Mouse (Mus musculus): ENCODE results near the gene Eid2b. TPM values are rescaled to one million over a fixed set of nuclear protein-coding genes. Genes with fewer than 3 reads are reported as not detected.
"Not testable (repeated sequence)": the region's sequence is repeated elsewhere in the genome, so short reads cannot be mapped to it uniquely, and the experiment has no call there.

Gene Eid2b
- 6.3 and 8.1 TPM in 2 replicates for polyA plus RNA-seq (2014; fragmentation: Nextera tagmentation; extraction: Ambion mirVana)

DNA sequence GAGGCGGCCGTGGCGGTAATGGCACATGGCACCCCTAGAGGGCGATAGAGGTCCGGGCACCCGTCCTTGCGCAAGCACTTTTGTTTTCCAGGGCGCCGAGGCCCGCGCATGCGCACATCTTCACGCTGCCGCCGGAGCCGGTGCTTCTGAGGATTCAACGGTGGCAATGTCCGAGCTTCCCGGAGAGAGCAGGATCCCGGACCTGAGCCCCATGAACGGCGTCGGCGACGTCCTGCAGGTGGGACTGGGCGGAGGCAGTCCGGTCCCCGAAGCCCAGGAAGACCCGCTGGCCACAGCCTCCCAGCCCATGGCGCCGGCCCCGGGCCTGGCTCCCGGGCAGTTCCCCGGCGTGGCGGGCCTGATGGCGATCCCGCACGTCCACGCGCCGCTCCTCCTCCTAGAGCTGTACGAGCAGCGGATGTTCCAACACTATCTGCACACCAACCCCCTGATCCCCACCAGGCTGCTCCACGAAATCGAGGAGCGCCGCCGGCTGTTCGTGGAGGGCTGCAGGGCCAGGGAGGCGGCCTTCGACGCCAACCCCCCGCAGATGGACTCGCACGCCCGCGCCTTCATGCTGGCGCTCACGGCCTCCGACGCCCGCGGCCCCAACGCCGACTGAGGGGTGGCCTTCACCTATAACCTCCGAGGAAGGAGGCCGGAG is at the start of gene Eid2b:
Eid2b (plus strand) TSS at position 125 of the 664 bp plus-strand sequence.
- Histone ChIP-seq H3K4me2 (peak within 1 kb of the TSS; percentile 93), H3K27me3 (ENCODE audit: control insufficient read depth, insufficient read depth, low read length) (no peaks in the 10 kb centered on the region), H3K9ac (ENCODE audit: low read depth, low read length) (peak within 1 kb of the TSS; percentile 90), H3K4me1 (ENCODE audit: control insufficient read depth, insufficient read depth, low read length) (no peaks in the 10 kb centered on the region), H3K9me3 (replicated peaks; ENCODE audit: control insufficient read depth, low read length) (no peaks in the 10 kb centered on the region), H3K36me3 (ENCODE audit: control insufficient read depth, insufficient read depth, low read length) (no peaks in the 10 kb centered on the region), H3K27ac (ENCODE audit: low read depth, low read length) (peak within 1 kb of the TSS; percentile 47; the same call in 1 of the 2 replicates), H3K4me3 (ENCODE audit: low read depth, low read length) (peak within 1 kb of the TSS; percentile 69)
- WGBS (ENCODE audit: insufficient replicate concordance) = 4% methylated on average over 68 of the region's 68 CpGs
- ATAC-seq (replicated peaks; ENCODE audit: insufficient number of reproducible peaks, low FRiP score, low TSS enrichment) = peak; percentile 56

- WGBS (ENCODE audit: insufficient replicate concordance) = 71% methylated on average over 2 of the region's 2 CpGs
- H3K4me3 ChIP-seq (ENCODE audit: low read depth, low read length); H3K9me3 ChIP-seq (replicated peaks; ENCODE audit: control insufficient read depth, low read length); ATAC-seq (replicated peaks; ENCODE audit: insufficient number of reproducible peaks, low FRiP score, low TSS enrichment); H3K4me1 ChIP-seq (ENCODE audit: control insufficient read depth, insufficient read depth, low read length); H3K9ac ChIP-seq (ENCODE audit: low read depth, low read length); H3K4me2 ChIP-seq; H3K36me3 ChIP-seq (ENCODE audit: control insufficient read depth, insufficient read depth, low read length); H3K27me3 ChIP-seq (ENCODE audit: control insufficient read depth, insufficient read depth, low read length); H3K27ac ChIP-seq (ENCODE audit: low read depth, low read length): not testable (repeated sequence)
Measured at GRCm38 (mm10) chr7:28243943-28244342, 33.6 kb upstream of the Eid2b start.

DNA sequence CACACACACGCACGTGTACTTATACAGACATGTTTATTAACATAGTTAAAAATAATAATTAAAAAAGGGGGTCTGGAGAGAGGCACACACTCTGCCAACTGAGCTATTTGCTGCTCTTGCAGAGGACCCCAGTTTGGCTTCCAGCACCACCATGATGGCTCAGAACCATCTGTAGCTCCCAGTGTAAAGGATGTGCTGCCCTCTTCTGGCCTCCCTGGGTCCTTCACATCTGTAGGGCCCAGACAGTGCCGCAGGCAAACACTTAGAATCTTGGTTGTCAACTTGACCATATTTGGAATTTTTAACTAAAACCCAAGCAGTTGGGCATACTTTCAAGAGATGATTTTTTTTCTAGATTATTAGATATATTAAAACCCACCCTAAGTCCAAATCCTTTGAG is 28.6 kb upstream of the Eid2b start:
- Histone ChIP-seq H3K4me2 (no peak overlapping the region), H3K27ac (ENCODE audit: low read depth, low read length) (no peak overlapping the region), H3K9me3 (replicated peaks; ENCODE audit: control insufficient read depth, low read length) (0 out of 2 replicates have a peak, but pooled peaks cover 2% of the 10 kb centered on the region), H3K36me3 (ENCODE audit: control insufficient read depth, insufficient read depth, low read length) (no peaks in the 10 kb centered on the region), H3K4me1 (ENCODE audit: control insufficient read depth, insufficient read depth, low read length) (no peaks in the 10 kb centered on the region), H3K4me3 (ENCODE audit: low read depth, low read length) (no peak overlapping the region), H3K27me3 (ENCODE audit: control insufficient read depth, insufficient read depth, low read length) (no peaks in the 10 kb centered on the region), H3K9ac (ENCODE audit: low read depth, low read length) (no peak overlapping the region)
- ATAC-seq (replicated peaks; ENCODE audit: insufficient number of reproducible peaks, low FRiP score, low TSS enrichment) = no peak
- WGBS (ENCODE audit: insufficient replicate concordance) = 82% methylated on average over 3 of the region's 3 CpGs

DNA sequence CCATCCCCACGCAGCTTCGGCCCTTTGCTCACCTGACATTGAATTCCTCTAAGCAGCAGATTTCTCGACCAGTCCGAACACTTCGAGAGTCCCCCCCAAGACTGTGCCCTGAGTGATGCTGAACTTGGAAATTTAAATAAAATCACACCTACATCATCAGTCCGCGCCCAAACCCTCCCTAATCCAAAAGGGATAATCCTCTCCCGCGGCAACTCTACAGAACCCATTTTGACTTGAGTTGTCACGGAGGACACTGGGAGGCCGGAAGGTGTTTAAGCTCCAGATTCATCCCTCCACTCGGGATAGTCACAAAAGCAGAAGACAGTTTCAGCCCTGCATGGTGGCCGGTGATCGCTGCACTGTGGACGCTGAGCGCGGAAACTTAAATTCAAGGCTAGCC is 25.6 kb upstream of the Eid2b start:
- Histone ChIP-seq H3K4me3 (ENCODE audit: low read depth, low read length) (no peak overlapping the region), H3K9ac (ENCODE audit: low read depth, low read length) (no peak overlapping the region), H3K27ac (ENCODE audit: low read depth, low read length) (no peak overlapping the region), H3K9me3 (replicated peaks; ENCODE audit: control insufficient read depth, low read length) (peaks cover 6% of the 10 kb centered on the region; the same call in 1 of the 2 replicates), H3K27me3 (ENCODE audit: control insufficient read depth, insufficient read depth, low read length) (no peaks in the 10 kb centered on the region), H3K4me1 (ENCODE audit: control insufficient read depth, insufficient read depth, low read length) (no peaks in the 10 kb centered on the region), H3K4me2 (no peak overlapping the region), H3K36me3 (ENCODE audit: control insufficient read depth, insufficient read depth, low read length) (no peaks in the 10 kb centered on the region)
- ATAC-seq (replicated peaks; ENCODE audit: insufficient number of reproducible peaks, low FRiP score, low TSS enrichment) = no peak
- 85% methylated on average over 17 of the region's 17 CpGs for WGBS (ENCODE audit: insufficient replicate concordance)

- peaks cover 4% of the 10 kb centered on the region; the same call in 1 of the 2 replicates for H3K9me3 ChIP-seq (replicated peaks; ENCODE audit: control insufficient read depth, low read length)
- no peaks in the 10 kb centered on the region for H3K36me3 ChIP-seq (ENCODE audit: control insufficient read depth, insufficient read depth, low read length)
- H3K4me1 ChIP-seq (ENCODE audit: control insufficient read depth, insufficient read depth, low read length) = no peaks in the 10 kb centered on the region
- no peak overlapping the region for H3K4me3 ChIP-seq (ENCODE audit: low read depth, low read length)
- no peak for ATAC-seq (replicated peaks; ENCODE audit: insufficient number of reproducible peaks, low FRiP score, low TSS enrichment)
- H3K27ac ChIP-seq (ENCODE audit: low read depth, low read length) = no peak overlapping the region
- H3K9ac ChIP-seq (ENCODE audit: low read depth, low read length) = no peak overlapping the region
- no peak overlapping the region for H3K4me2 ChIP-seq
- no peaks in the 10 kb centered on the region for H3K27me3 ChIP-seq (ENCODE audit: control insufficient read depth, insufficient read depth, low read length)
- WGBS (ENCODE audit: insufficient replicate concordance) = 76% methylated on average over 6 of the region's 6 CpGs
Measured at GRCm38 (mm10) chr7:28254591-28254990, 22.9 kb upstream of the Eid2b start.

DNA sequence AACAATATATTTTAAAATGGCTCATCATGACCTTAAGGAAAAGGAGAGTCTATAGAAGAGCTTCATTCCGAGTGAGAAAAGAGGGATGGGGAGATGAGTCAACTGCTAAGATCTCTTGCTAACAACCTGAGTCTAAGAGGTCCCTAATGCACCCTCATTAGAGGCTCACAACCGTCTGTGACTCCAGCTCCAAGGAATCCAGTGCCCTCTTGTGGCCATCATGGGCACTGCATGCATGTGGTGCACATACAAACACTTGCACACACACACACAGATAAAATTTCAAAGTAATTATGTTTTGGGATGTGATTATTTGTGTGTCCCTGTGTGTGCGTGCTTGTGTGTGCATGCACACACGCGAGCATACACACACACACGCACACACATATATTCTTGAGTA is 22.1 kb upstream of the Eid2b start:
- Histone ChIP-seq H3K4me1 (ENCODE audit: control insufficient read depth, insufficient read depth, low read length) (no peaks in the 10 kb centered on the region), H3K27ac (ENCODE audit: low read depth, low read length) (no peak overlapping the region), H3K27me3 (ENCODE audit: control insufficient read depth, insufficient read depth, low read length) (no peaks in the 10 kb centered on the region), H3K9ac (ENCODE audit: low read depth, low read length) (no peak overlapping the region), H3K36me3 (ENCODE audit: control insufficient read depth, insufficient read depth, low read length) (no peaks in the 10 kb centered on the region), H3K9me3 (replicated peaks; ENCODE audit: control insufficient read depth, low read length) (peaks cover 4% of the 10 kb centered on the region; the same call in 1 of the 2 replicates), H3K4me2 (no peak overlapping the region), H3K4me3 (ENCODE audit: low read depth, low read length) (no peak overlapping the region)
- no peak for ATAC-seq (replicated peaks; ENCODE audit: insufficient number of reproducible peaks, low FRiP score, low TSS enrichment)
- WGBS (ENCODE audit: insufficient replicate concordance) = 77% methylated on average over 6 of the region's 6 CpGs

DNA sequence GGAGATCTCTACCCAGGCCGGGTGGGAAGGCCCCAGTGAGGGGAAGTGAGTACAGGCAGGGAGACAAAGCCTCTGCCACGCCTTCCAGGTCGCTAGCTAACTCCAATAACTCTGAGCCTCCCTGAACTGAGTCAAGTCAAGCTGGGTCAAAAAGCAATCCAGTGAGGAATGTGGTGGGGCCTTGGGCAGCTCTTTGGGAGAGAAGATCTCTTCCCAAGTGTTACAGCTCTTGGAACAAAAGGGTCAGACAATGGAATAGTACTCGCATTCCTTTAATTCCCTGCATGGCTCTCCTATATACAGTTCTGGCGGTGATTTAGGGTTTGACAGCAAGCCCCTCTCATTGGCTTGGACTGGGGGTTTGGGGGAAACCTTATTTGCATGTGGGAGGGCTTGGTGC is 14.7 kb upstream of the Eid2b start:
- Histone ChIP-seq H3K27me3 (ENCODE audit: control insufficient read depth, insufficient read depth, low read length) (no peaks in the 10 kb centered on the region), H3K9me3 (replicated peaks; ENCODE audit: control insufficient read depth, low read length) (no peaks in the 10 kb centered on the region), H3K27ac (ENCODE audit: low read depth, low read length) (no peak overlapping the region), H3K4me3 (ENCODE audit: low read depth, low read length) (no peak overlapping the region), H3K36me3 (ENCODE audit: control insufficient read depth, insufficient read depth, low read length) (no peaks in the 10 kb centered on the region), H3K9ac (ENCODE audit: low read depth, low read length) (no peak overlapping the region), H3K4me2 (no peak overlapping the region), H3K4me1 (ENCODE audit: control insufficient read depth, insufficient read depth, low read length) (no peaks in the 10 kb centered on the region)
- no peak for ATAC-seq (replicated peaks; ENCODE audit: insufficient number of reproducible peaks, low FRiP score, low TSS enrichment)
- 44% methylated on average over 5 of the region's 5 CpGs for WGBS (ENCODE audit: insufficient replicate concordance)

GRCm38 (mm10) chr7:28263786-28264185 is 13.8 kb upstream of the Eid2b start:
- no peak overlapping the region for H3K4me2 ChIP-seq
- no peak overlapping the region for H3K4me3 ChIP-seq (ENCODE audit: low read depth, low read length)
- no peak for ATAC-seq (replicated peaks; ENCODE audit: insufficient number of reproducible peaks, low FRiP score, low TSS enrichment)
- H3K4me1 ChIP-seq (ENCODE audit: control insufficient read depth, insufficient read depth, low read length) = peaks cover 4% of the 10 kb centered on the region; the same call in 1 of the 2 replicates
- no peak overlapping the region for H3K9ac ChIP-seq (ENCODE audit: low read depth, low read length)
- 5% methylated on average over 15 of the region's 15 CpGs for WGBS (ENCODE audit: insufficient replicate concordance)
- H3K9me3 ChIP-seq (replicated peaks; ENCODE audit: control insufficient read depth, low read length) = no peaks in the 10 kb centered on the region
- H3K27me3 ChIP-seq (ENCODE audit: control insufficient read depth, insufficient read depth, low read length) = no peaks in the 10 kb centered on the region
- H3K27ac ChIP-seq (ENCODE audit: low read depth, low read length) = no peak overlapping the region
- no peaks in the 10 kb centered on the region for H3K36me3 ChIP-seq (ENCODE audit: control insufficient read depth, insufficient read depth, low read length)

DNA sequence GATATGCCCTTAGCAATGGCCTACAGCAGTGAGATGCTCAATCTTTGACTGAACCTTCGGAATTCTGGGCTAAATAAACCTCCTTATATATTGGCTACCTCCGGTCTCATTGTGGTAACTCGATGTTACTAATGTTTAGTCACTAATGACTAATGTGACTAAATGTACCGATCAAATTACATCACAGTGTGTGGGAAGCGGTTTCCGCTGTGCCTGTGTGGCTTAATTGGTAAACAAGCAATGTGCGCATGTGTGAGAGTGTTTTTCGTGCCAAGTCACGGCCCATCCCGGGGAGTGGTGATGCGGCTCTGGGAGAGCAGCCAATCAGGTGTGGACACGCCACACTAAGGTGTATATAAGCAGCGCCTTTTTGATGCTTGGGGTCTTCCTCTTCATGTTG is 12.1 kb upstream of the Eid2b start:
- Histone ChIP-seq H3K4me1 (ENCODE audit: control insufficient read depth, insufficient read depth, low read length) (peaks cover 5% of the 10 kb centered on the region; the same call in 1 of the 2 replicates), H3K4me2 (no peak overlapping the region), H3K9ac (ENCODE audit: low read depth, low read length) (no peak overlapping the region), H3K9me3 (replicated peaks; ENCODE audit: control insufficient read depth, low read length) (no peaks in the 10 kb centered on the region), H3K27ac (ENCODE audit: low read depth, low read length) (no peak overlapping the region), H3K27me3 (ENCODE audit: control insufficient read depth, insufficient read depth, low read length) (no peaks in the 10 kb centered on the region), H3K36me3 (ENCODE audit: control insufficient read depth, insufficient read depth, low read length) (no peaks in the 10 kb centered on the region), H3K4me3 (ENCODE audit: low read depth, low read length) (no peak overlapping the region)
- 85% methylated on average over 13 of the region's 13 CpGs for WGBS (ENCODE audit: insufficient replicate concordance)
- no peak for ATAC-seq (replicated peaks; ENCODE audit: insufficient number of reproducible peaks, low FRiP score, low TSS enrichment)

Data from heart, embryonic 11.5 days (tissue).